ENCODE assay signal across 10 mouse cellular contexts in the genomic region with DNA sequence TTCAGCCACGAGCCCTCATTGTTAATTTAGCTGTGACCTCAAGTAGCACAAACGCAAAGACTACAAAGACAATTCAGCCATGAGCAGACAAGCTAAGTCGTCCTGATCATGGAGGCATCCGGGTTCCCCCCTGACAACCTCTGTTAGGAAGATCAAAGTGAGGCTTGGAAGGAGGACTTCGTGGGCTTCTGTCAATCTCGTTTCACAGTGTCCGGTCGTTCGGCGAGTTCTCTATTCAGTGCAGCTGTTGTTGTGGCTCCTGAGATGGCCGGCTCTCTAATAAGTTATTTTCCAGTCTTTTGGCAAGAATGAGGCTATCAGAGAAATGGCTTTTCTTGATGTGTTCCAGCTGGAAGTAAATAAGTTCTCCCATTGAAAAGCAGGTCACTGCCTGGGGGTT.
A peak's percentile ranks its signal among the peaks of the same experiment; 100 is the strongest.
DNase-seq lines count a peak whose midpoint lies in the region; ATAC-seq lines count a peak whose summit lies in the region.
"Had no signal": no experiment of that assay in that cellular context is flagged by ENCODE, and none has a peak within 500 bp of the region (broad histone marks: within the 10 kb centered on the region; RNA-seq: fewer than 3 reads in every experiment).

No protein-coding gene starts in this region.

- no peak overlapping the region for H3K4me3 ChIP-seq in forebrain, embryonic 10.5 days
- no peak overlapping the region for H3K4me3 ChIP-seq in forebrain, embryonic 16.5 days (replicated peaks; ENCODE audit: low read length)
- no peak overlapping the region for H3K4me3 ChIP-seq in neural tube, embryonic 15.5 days (replicated peaks)
- H3K4me3 ChIP-seq in limb, embryonic 15.5 days = no peak overlapping the region
- H3K4me3 ChIP-seq: embryonic facial prominence, embryonic 12.5 days had no signal

- 0 out of 2 replicates have a peak overlapping the region, but pooled peaks have one; percentile 1 for H3K27ac ChIP-seq in forebrain, embryonic 10.5 days
- H3K27ac ChIP-seq in forebrain, embryonic 16.5 days (ENCODE audit: low read length) = no peak overlapping the region
- no peak overlapping the region for H3K27ac ChIP-seq in neural tube, embryonic 15.5 days (replicated peaks)
- no peak overlapping the region for H3K27ac ChIP-seq in limb, embryonic 15.5 days
- H3K27ac ChIP-seq: embryonic facial prominence, embryonic 12.5 days; macrophage had no signal

- H3K4me2 ChIP-seq in forebrain, embryonic 16.5 days (ENCODE audit: low read length) = no peak overlapping the region
- H3K4me2 ChIP-seq in neural tube, embryonic 15.5 days = no peak overlapping the region
- H3K4me2 ChIP-seq in limb, embryonic 15.5 days = 0 out of 2 replicates have a peak overlapping the region, but pooled peaks have one; percentile 17
- H3K4me2 ChIP-seq: embryonic facial prominence, embryonic 12.5 days had no signal

- peak; percentile 39 for DNase-seq in forebrain, embryonic 10.5 days (ENCODE audit: extremely low spot score, low spot score)
- peak; percentile 34 for DNase-seq in neural tube, embryonic 10.5 days (ENCODE audit: extremely low spot score, low spot score)
- peak; percentile 5 for DNase-seq in skeletal muscle tissue, adult 2 months (ENCODE audit: low read depth, low spot score)
- no peak for DNase-seq in urinary bladder, adult 18-20 months (ENCODE audit: low spot score in 2 of 2)

- ATAC-seq in forebrain, embryonic 16.5 days = no peak
- no peak for ATAC-seq in neural tube, embryonic 15.5 days (ENCODE audit: low FRiP score)
- no peak for ATAC-seq in limb, embryonic 15.5 days (ENCODE audit: insufficient number of reproducible peaks, low FRiP score, low TSS enrichment, low read depth)
- ATAC-seq in megakaryocyte, adult 5-6 weeks (ENCODE audit: poor library complexity, severe bottlenecking) = no peak

- 8% methylated on average over 11 of the region's 11 CpGs for WGBS in forebrain, embryonic 10.5 days
- WGBS in forebrain, embryonic 16.5 days = 6% methylated on average over 11 of the region's 11 CpGs
- 10% methylated on average over 11 of the region's 11 CpGs for WGBS in neural tube, embryonic 15.5 days
- WGBS in limb, embryonic 15.5 days = 15% methylated on average over 11 of the region's 11 CpGs

- H3K9ac ChIP-seq in forebrain, embryonic 16.5 days (replicated peaks; ENCODE audit: low read depth, low read length) = no peak overlapping the region
- H3K9ac ChIP-seq in neural tube, embryonic 15.5 days (replicated peaks) = no peak overlapping the region
- no peak overlapping the region for H3K9ac ChIP-seq in limb, embryonic 15.5 days
- H3K9ac ChIP-seq: embryonic facial prominence, embryonic 12.5 days had no signal

- no peaks in the 10 kb centered on the region for H3K36me3 ChIP-seq in forebrain, embryonic 10.5 days (replicated peaks)
- no peaks in the 10 kb centered on the region for H3K36me3 ChIP-seq in forebrain, embryonic 16.5 days (ENCODE audit: control insufficient read depth, insufficient read depth)
- H3K36me3 ChIP-seq in neural tube, embryonic 15.5 days = no peaks in the 10 kb centered on the region
- no peaks in the 10 kb centered on the region for H3K36me3 ChIP-seq in limb, embryonic 15.5 days
- H3K36me3 ChIP-seq: embryonic facial prominence, embryonic 12.5 days had no signal

- peaks cover 53% of the 10 kb centered on the region for H3K4me1 ChIP-seq in forebrain, embryonic 10.5 days
- H3K4me1 ChIP-seq in forebrain, embryonic 16.5 days (replicated peaks; ENCODE audit: control insufficient read depth, insufficient read depth, low read length) = 0 out of 2 replicates have a peak, but pooled peaks cover 9% of the 10 kb centered on the region
- H3K4me1 ChIP-seq in neural tube, embryonic 15.5 days = peaks cover 10% of the 10 kb centered on the region; the same call in 1 of the 2 replicates
- no peaks in the 10 kb centered on the region for H3K4me1 ChIP-seq in limb, embryonic 15.5 days

- H3K27me3 ChIP-seq in forebrain, embryonic 10.5 days (ENCODE audit: poor library complexity, severe bottlenecking) = no peaks in the 10 kb centered on the region
- no peaks in the 10 kb centered on the region for H3K27me3 ChIP-seq in forebrain, embryonic 16.5 days (replicated peaks; ENCODE audit: control insufficient read depth, insufficient read depth, low read length)
- H3K27me3 ChIP-seq in neural tube, embryonic 15.5 days (replicated peaks) = no peaks in the 10 kb centered on the region
- no peaks in the 10 kb centered on the region for H3K27me3 ChIP-seq in limb, embryonic 15.5 days
- H3K27me3 ChIP-seq: embryonic facial prominence, embryonic 12.5 days had no signal

- H3K9me3 ChIP-seq in forebrain, embryonic 10.5 days = no peaks in the 10 kb centered on the region
- H3K9me3 ChIP-seq in forebrain, embryonic 16.5 days (ENCODE audit: control insufficient read depth, low read length) = no peaks in the 10 kb centered on the region
- H3K9me3 ChIP-seq in neural tube, embryonic 15.5 days (replicated peaks) = no peaks in the 10 kb centered on the region
- no peaks in the 10 kb centered on the region for H3K9me3 ChIP-seq in limb, embryonic 15.5 days
- H3K9me3 ChIP-seq: embryonic facial prominence, embryonic 12.5 days had no signal

Comparison
In these comparisons a context has a peak if more than half of its experiments do, and no peak if none do; other contexts are left out.
1. DNase-seq: peak in forebrain, embryonic 10.5 days (single experiment), neural tube, embryonic 10.5 days (single experiment) and skeletal muscle tissue, adult 2 months (single experiment); none in urinary bladder, adult 18-20 months (0 of 2).